Mouse (Mus musculus) spleen, adult 2 months (tissue): ENCODE results near the gene Maml3. TPM values are rescaled to one million over a fixed set of nuclear protein-coding genes. Genes with fewer than 3 reads are reported as not detected.

Experiments used
- DNase-seq, 2 experiments: peaks; one replicate each; pipeline versions ENCODE4 v3.0.0 to v3.0.0-alpha.2; 2012 to 2021; ENCODE audit warnings: low spot score in 2 of 2, low read depth in 1 of 2
- H3K27ac ChIP-seq: fragments of 200-500 bp; 2 replicates; pipeline ENCODE4 v1.5.1; 2012; ENCODE audit warnings: low read length, inconsistent platforms; ENCODE audit not compliant: insufficient read depth
- H3K27me3 ChIP-seq: fragments of 200-500 bp; 2 replicates; pipeline ENCODE4 v1.6.1; 2012; ENCODE audit warnings: mild to moderate bottlenecking, moderate library complexity, low read length, inconsistent platforms; ENCODE audit not compliant: control insufficient read depth, insufficient read depth
- H3K36me3 ChIP-seq: fragments of 200-500 bp; 2 replicates; pipeline ENCODE4 v1.6.1; 2012; ENCODE audit warnings: mild to moderate bottlenecking, low read length, inconsistent platforms; ENCODE audit not compliant: control insufficient read depth, insufficient read depth
- H3K4me1 ChIP-seq: fragments of 200-500 bp; 2 replicates; pipeline ENCODE4 v1.6.1; 2011; ENCODE audit warnings: inconsistent platforms; ENCODE audit not compliant: control insufficient read depth, insufficient read depth, insufficient read length
- H3K4me3 ChIP-seq: fragments of 200-500 bp; 2 replicates; pipeline ENCODE4 v1.5.1; 2011; ENCODE audit warnings: mild to moderate bottlenecking, inconsistent platforms; ENCODE audit not compliant: insufficient read depth, insufficient read length; ENCODE audit errors: extremely low read depth
- CTCF ChIP-seq: fragments of 200-500 bp; IDR thresholded peaks from 2 replicates; pipeline ENCODE4 v1.5.1; 2011; ENCODE audit warnings: mild to moderate bottlenecking, inconsistent platforms; ENCODE audit not compliant: insufficient read depth, insufficient read length, insufficient replicate concordance; ENCODE audit errors: extremely low read depth
- POLR2A ChIP-seq: fragments of 200-500 bp; IDR thresholded peaks from 2 replicates; pipeline ENCODE4 v1.6.1; 2011; ENCODE audit warnings: low read depth, low read length, inconsistent platforms
- WGBS: fragments of 180-500 bp; shearing (Covaris S2); methylation state at CpG from one replicate; pipeline ENCODE4 v1.1.7; 2018; 5-methylcytosine and 5-hydroxymethylcytosine counted together
- polyA plus RNA-seq: library from polyadenylated mRNA; depleted of rRNA; stranded (reverse); fragments of >200 nt; gene quantifications from 2 replicates; pipeline ENCODE4 v1.2.3, GENCODE M21; 2012

Gene Maml3
- polyA plus RNA-seq, 1 experiment = 2.7 TPM

DNA sequence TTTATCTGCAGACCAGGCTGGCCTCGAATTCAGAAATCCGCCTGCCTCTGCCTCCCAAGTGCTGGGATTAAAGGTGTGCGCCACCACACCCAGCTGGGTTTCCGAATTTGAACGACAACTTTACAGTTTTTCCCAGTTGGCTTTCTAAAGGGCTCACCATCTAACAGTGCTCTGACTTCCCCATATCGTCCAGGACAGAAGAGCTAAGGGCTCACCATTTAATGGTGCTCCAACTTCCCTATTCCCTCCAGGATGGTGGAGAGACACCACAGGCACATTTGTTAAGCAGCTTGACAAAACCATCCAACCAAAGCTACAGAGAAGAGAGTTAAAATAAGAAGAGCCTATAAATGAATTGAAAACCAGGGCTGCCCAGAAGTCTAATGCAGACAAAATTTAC, 130.7 kb downstream of the Maml3 start:
- no peak overlapping the region for H3K4me3 ChIP-seq
- TF ChIP-seq POLR2A (no peak), CTCF (no peak)
- DNase-seq = no peak
- 85% methylated on average over 6 of the region's 6 CpGs for WGBS
- no peak overlapping the region for H3K27ac ChIP-seq
- no peaks in the 10 kb centered on the region for H3K27me3 ChIP-seq
- H3K36me3 ChIP-seq = no peaks in the 10 kb centered on the region
- no peaks in the 10 kb centered on the region for H3K4me1 ChIP-seq

- H3K27ac ChIP-seq = no peak overlapping the region
- no peaks in the 10 kb centered on the region for H3K36me3 ChIP-seq
- TF ChIP-seq CTCF (no peak), POLR2A (no peak)
- H3K27me3 ChIP-seq = no peaks in the 10 kb centered on the region
- H3K4me1 ChIP-seq = no peaks in the 10 kb centered on the region
- no peak overlapping the region for H3K4me3 ChIP-seq
- WGBS = 96% methylated on average over 6 of the region's 6 CpGs
- no peak for DNase-seq
These were observed 132.3 kb downstream of the Maml3 start for GRCm38 (mm10) chr3:51972576-51972975.

GRCm38 (mm10) chr3:51970489-51970888, 134.4 kb downstream of the Maml3 start:
- no peak overlapping the region for H3K27ac ChIP-seq
- H3K4me3 ChIP-seq = no peak overlapping the region
- WGBS = 88% methylated on average over 2 of the region's 2 CpGs
- no peaks in the 10 kb centered on the region for H3K36me3 ChIP-seq
- H3K4me1 ChIP-seq = no peaks in the 10 kb centered on the region
- DNase-seq = no peak
- TF ChIP-seq CTCF (no peak), POLR2A (no peak)
- no peaks in the 10 kb centered on the region for H3K27me3 ChIP-seq

- H3K27ac ChIP-seq = no peak overlapping the region
- H3K4me1 ChIP-seq = peaks cover 2% of the 10 kb centered on the region; the same call in 1 of the 2 replicates
- no peaks in the 10 kb centered on the region for H3K27me3 ChIP-seq
- TF ChIP-seq CTCF = no peak
- no peak for TF ChIP-seq POLR2A
- WGBS = 94% methylated on average over 6 of the region's 6 CpGs
- H3K36me3 ChIP-seq = no peaks in the 10 kb centered on the region
- DNase-seq = no peak
- no peak overlapping the region for H3K4me3 ChIP-seq
These were observed 135.4 kb downstream of the Maml3 start for GRCm38 (mm10) chr3:51969451-51969850.

GRCm38 (mm10) chr3:51965841-51966240, 139.0 kb downstream of the Maml3 start:
- DNase-seq = no peak
- 80% methylated on average over 7 of the region's 7 CpGs for WGBS
- no peaks in the 10 kb centered on the region for H3K27me3 ChIP-seq
- H3K4me3 ChIP-seq = no peak overlapping the region
- TF ChIP-seq POLR2A (no peak), CTCF (no peak)
- no peaks in the 10 kb centered on the region for H3K36me3 ChIP-seq
- peaks cover 2% of the 10 kb centered on the region; the same call in 1 of the 2 replicates for H3K4me1 ChIP-seq
- no peak overlapping the region for H3K27ac ChIP-seq

DNA sequence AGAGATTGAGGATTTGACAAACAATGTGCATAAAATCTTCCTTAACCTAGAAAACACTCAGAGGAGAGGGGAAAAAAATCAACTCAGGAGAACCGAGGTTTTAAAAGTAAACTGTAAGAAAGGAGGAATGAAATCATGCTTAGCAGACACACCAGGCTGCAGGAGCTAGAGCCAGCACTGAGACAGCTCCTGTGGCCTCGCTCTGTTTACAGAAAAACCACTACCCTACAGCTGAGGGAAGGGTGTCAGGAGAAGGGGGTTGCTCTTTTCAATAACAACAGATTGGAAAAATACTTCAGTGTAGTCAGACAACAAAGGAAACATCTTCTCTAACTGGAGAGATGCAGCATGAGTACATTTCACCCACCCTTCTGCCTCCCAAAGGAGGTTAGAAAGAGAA, 139.4 kb downstream of the Maml3 start:
- no peak for DNase-seq
- Histone ChIP-seq H3K36me3 (no peaks in the 10 kb centered on the region), H3K4me1 (peaks cover 2% of the 10 kb centered on the region; the same call in 1 of the 2 replicates), H3K4me3 (no peak overlapping the region), H3K27ac (no peak overlapping the region), H3K27me3 (no peaks in the 10 kb centered on the region)
- WGBS = 26% methylated on average over 2 of the region's 2 CpGs
- TF ChIP-seq POLR2A (no peak), CTCF (no peak)

DNA sequence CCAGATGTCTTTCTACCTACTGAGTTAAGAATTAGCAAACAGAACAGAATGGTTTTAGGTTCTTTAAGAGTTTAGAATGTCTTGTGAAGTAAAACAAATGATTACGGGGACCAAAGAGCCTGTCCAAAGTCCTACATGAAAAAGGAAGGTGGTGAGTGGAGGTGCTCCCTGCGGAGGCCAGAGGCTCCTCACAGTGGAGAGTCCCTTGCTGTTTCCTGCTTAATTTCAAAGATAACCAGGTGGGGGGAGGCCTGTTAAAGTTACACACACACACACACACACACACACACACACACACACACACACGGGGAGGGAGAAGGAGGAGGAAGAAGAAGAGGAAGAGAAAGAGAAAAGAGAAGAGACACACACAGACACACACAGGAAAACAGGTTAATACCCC, 139.9 kb downstream of the Maml3 start:
- Histone ChIP-seq H3K36me3 (no peaks in the 10 kb centered on the region), H3K27ac (no peak overlapping the region), H3K4me3 (no peak overlapping the region), H3K4me1 (peaks cover 2% of the 10 kb centered on the region; the same call in 1 of the 2 replicates), H3K27me3 (no peaks in the 10 kb centered on the region)
- TF ChIP-seq POLR2A = no peak
- no peak for TF ChIP-seq CTCF
- 32% methylated on average over 3 of the region's 3 CpGs for WGBS
- no peak for DNase-seq
